Mouse (Mus musculus): Measurements from ENCODE around the gene Nip7.

DNA sequence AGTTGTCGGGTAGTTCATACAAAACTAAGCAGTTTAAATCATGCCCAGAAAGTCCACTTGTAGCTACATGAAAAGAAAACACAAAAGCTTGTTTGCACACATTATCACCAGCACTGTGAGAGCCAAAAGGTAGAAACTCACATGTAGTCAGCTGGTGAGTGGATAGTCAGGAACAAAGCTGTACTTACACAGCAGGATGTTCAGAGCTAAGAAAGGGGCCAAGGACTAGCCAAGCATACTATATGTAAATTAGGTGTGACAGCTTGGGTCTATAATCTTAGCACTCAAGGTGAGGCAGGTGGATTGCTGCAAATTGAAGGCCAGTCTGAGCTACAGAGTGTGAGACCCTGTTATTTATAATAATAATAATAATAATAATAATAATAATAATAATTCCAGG, 5.9 kb downstream of the Nip7 start:
- TF ChIP-seq CTCF (conservative IDR thresholded peaks at IDR 0.05; ENCODE audit: low read length) (no peak), NANOG (IDR thresholded peaks at IDR 0.05; ENCODE audit: borderline replicate concordance, low read length) (no peak)

Data from E14TG2a.4 (cell line).